ENCODE assay signal across 10 mouse cellular contexts in genomic region chr13:51103111-51103725, GRCm38 (mm10). TPM values are rescaled to one million over a fixed set of nuclear protein-coding genes. Genes with fewer than 3 reads are reported as not detected.
DNase-seq lines count a peak whose midpoint lies in the region; ATAC-seq lines count a peak whose summit lies in the region.
"Had no signal": no experiment of that assay in that cellular context is flagged by ENCODE, and none has a peak within 500 bp of the region (broad histone marks: within the 10 kb centered on the region; RNA-seq: fewer than 3 reads in every experiment).

No protein-coding gene starts in this region.

- no peak for ATAC-seq in midbrain, embryonic 11.5 days (ENCODE audit: low FRiP score)
- ATAC-seq in intestine, embryonic 14.5 days (replicated peaks; ENCODE audit: low FRiP score, low TSS enrichment, low read depth): no peak
- no peak for ATAC-seq in stomach, embryonic 15.5 days (ENCODE audit: insufficient read depth, low FRiP score, low read depth)

- peaks cover 5% of the 10 kb centered on the region for H3K36me3 ChIP-seq in midbrain, embryonic 11.5 days (ENCODE audit: control insufficient read depth, insufficient read depth, low read length)
- peaks cover 62% of the 10 kb centered on the region for H3K36me3 ChIP-seq in midbrain, embryonic 10.5 days
- no peaks in the 10 kb centered on the region for H3K36me3 ChIP-seq in intestine, embryonic 14.5 days (ENCODE audit: control insufficient read depth, insufficient read depth, low read length)
- no peaks in the 10 kb centered on the region for H3K36me3 ChIP-seq in stomach, embryonic 15.5 days

- H3K4me1 ChIP-seq in midbrain, embryonic 11.5 days (ENCODE audit: control insufficient read depth, insufficient read depth, low read length): peaks cover 5% of the 10 kb centered on the region; the same call in 1 of the 2 replicates
- peaks cover 18% of the 10 kb centered on the region for H3K4me1 ChIP-seq in midbrain, embryonic 10.5 days
- 0 out of 2 replicates have a peak, but pooled peaks cover 2% of the 10 kb centered on the region for H3K4me1 ChIP-seq in intestine, embryonic 14.5 days (replicated peaks; ENCODE audit: control insufficient read depth, insufficient read depth, low read length)
- H3K4me1 ChIP-seq in stomach, embryonic 15.5 days: peaks cover 10% of the 10 kb centered on the region

- H3K4me2 ChIP-seq in midbrain, embryonic 11.5 days: no peak overlapping the region
- H3K4me2 ChIP-seq in intestine, embryonic 14.5 days (ENCODE audit: low read length): peak overlapping the region; percentile 63
- H3K4me2 ChIP-seq in stomach, embryonic 15.5 days: peak overlapping the region; percentile 2; the same call in 1 of the 2 replicates

- peak; percentile 54 to 86 for DNase-seq in adrenal gland, adult (ENCODE audit: inconsistent age in 2 of 2, low spot score in 1 of 2)
- DNase-seq in adrenal gland, adult 18-20 months (ENCODE audit: low spot score in 2 of 2): no peak
- peak; percentile 72 for DNase-seq in midbrain, embryonic 11.5 days (ENCODE audit: low spot score, missing footprints)
- no peak for DNase-seq in midbrain, embryonic 10.5 days (ENCODE audit: low spot score)
- no peak for DNase-seq in intestine, embryonic 14.5 days (ENCODE audit: low spot score)
- no peak for DNase-seq in spleen, postnatal 10 days (ENCODE audit: low spot score in 2 of 2)
- no peak for DNase-seq in spleen, postnatal 4 days (ENCODE audit: low spot score in 2 of 2)
- DNase-seq: cerebellum, adult 9-10 months; left cerebral cortex, postnatal 4 days had no signal

- H3K4me3 ChIP-seq in midbrain, embryonic 11.5 days (ENCODE audit: low read depth, low read length): no peak overlapping the region
- H3K4me3 ChIP-seq in midbrain, embryonic 10.5 days: no peak overlapping the region
- H3K4me3 ChIP-seq in intestine, embryonic 14.5 days (ENCODE audit: low read depth, low read length): 0 out of 2 replicates have a peak overlapping the region, but pooled peaks have one; percentile 1
- H3K4me3 ChIP-seq in stomach, embryonic 15.5 days (replicated peaks): no peak overlapping the region

- no peak overlapping the region for H3K9ac ChIP-seq in midbrain, embryonic 11.5 days (ENCODE audit: low read length)
- no peak overlapping the region for H3K9ac ChIP-seq in intestine, embryonic 14.5 days (ENCODE audit: low read length)
- no peak overlapping the region for H3K9ac ChIP-seq in stomach, embryonic 15.5 days

- no peak overlapping the region for H3K27ac ChIP-seq in midbrain, embryonic 11.5 days (ENCODE audit: low read depth, low read length)
- H3K27ac ChIP-seq in midbrain, embryonic 10.5 days (replicated peaks): no peak overlapping the region
- H3K27ac ChIP-seq in intestine, embryonic 14.5 days (ENCODE audit: low read depth): peak overlapping the region; percentile 45; the same call in 1 of the 2 replicates
- peak overlapping the region; percentile 36; the same call in 1 of the 2 replicates for H3K27ac ChIP-seq in stomach, embryonic 15.5 days

- H3K27me3 ChIP-seq in midbrain, embryonic 11.5 days (ENCODE audit: control insufficient read depth, insufficient read depth, low read length): no peaks in the 10 kb centered on the region
- H3K27me3 ChIP-seq in midbrain, embryonic 10.5 days (ENCODE audit: low read depth, poor library complexity, severe bottlenecking): peaks cover 13% of the 10 kb centered on the region; the same call in 1 of the 2 replicates
- H3K27me3 ChIP-seq in intestine, embryonic 14.5 days (replicated peaks; ENCODE audit: control insufficient read depth, insufficient read depth, low read length): no peaks in the 10 kb centered on the region
- H3K27me3 ChIP-seq in stomach, embryonic 15.5 days (replicated peaks): no peaks in the 10 kb centered on the region

- H3K9me3 ChIP-seq in midbrain, embryonic 11.5 days (ENCODE audit: control insufficient read depth, low read length): peaks cover 18% of the 10 kb centered on the region; the same call in 1 of the 2 replicates
- peaks cover 62% of the 10 kb centered on the region for H3K9me3 ChIP-seq in midbrain, embryonic 10.5 days (replicated peaks)
- 0 out of 2 replicates have a peak, but pooled peaks cover 4% of the 10 kb centered on the region for H3K9me3 ChIP-seq in intestine, embryonic 14.5 days (ENCODE audit: control insufficient read depth, low read length)
- no peaks in the 10 kb centered on the region for H3K9me3 ChIP-seq in stomach, embryonic 15.5 days

- WGBS in midbrain, embryonic 11.5 days: 93% methylated on average over 9 of the region's 9 CpGs
- WGBS in midbrain, embryonic 10.5 days: 95% methylated on average over 9 of the region's 9 CpGs
- 80% methylated on average over 9 of the region's 9 CpGs for WGBS in intestine, embryonic 14.5 days
- WGBS in stomach, embryonic 15.5 days: 70% methylated on average over 9 of the region's 9 CpGs

RNA-seq across cellular contexts. Expression of gene Spin1, which starts 2.5 kb away (rescaled TPM):
- total RNA-seq in adrenal gland, adult 18-20 months (2021): 10 to 100 TPM; 69.1 to 70.2 TPM
- 102 and 103 TPM in 2 replicates for polyA plus RNA-seq in midbrain, embryonic 11.5 days (2014; fragmentation: Nextera tagmentation; extraction: Ambion mirVana)
- polyA plus RNA-seq in midbrain, embryonic 10.5 days (2016; fragmentation: Nextera tagmentation; extraction: Ambion mirVana): 73.8 and 84.8 TPM in 2 replicates
- polyA plus RNA-seq in intestine, embryonic 14.5 days (2014; fragmentation: Nextera tagmentation; extraction: Ambion mirVana): 97.3 and 108 TPM in 2 replicates
- 67.9 and 69.4 TPM in 2 replicates for polyA plus RNA-seq in stomach, embryonic 15.5 days (2015; fragmentation: Nextera tagmentation; extraction: Ambion mirVana)

Comparison
In these comparisons a context has a peak if more than half of its experiments do, and no peak if none do; other contexts are left out.
1. DNase-seq: peak in adrenal gland, adult (2 of 2) and midbrain, embryonic 11.5 days (single experiment); none in adrenal gland, adult 18-20 months (0 of 2), midbrain, embryonic 10.5 days (single experiment), intestine, embryonic 14.5 days (single experiment), spleen, postnatal 10 days (0 of 2) and spleen, postnatal 4 days (0 of 2).
2. H3K27ac ChIP-seq: peak in intestine, embryonic 14.5 days (single experiment) and stomach, embryonic 15.5 days (single experiment); none in midbrain, embryonic 11.5 days (single experiment) and midbrain, embryonic 10.5 days (single experiment).